Mouse (Mus musculus) forebrain, embryonic 12.5 days (tissue): ENCODE measurements around the gene Cyp2d34. TPM values are rescaled to one million over a fixed set of nuclear protein-coding genes. Genes with fewer than 3 reads are reported as not detected.

ENCODE experiments used
- ATAC-seq: fragments of 200-750 bp; cut with Nextera tagmentation; 2 replicates; pipeline ENCODE4 v1.8.0; 2017; ENCODE audit warnings: moderate TSS enrichment; ENCODE audit not compliant: low FRiP score
- H3K27ac ChIP-seq: fragments of 300-500 bp; sonication (generic); 2 replicates; pipeline ENCODE4 v1.5.1; 2016; ENCODE audit warnings: mild to moderate bottlenecking
- H3K27me3 ChIP-seq: fragments of 300-500 bp; sonication (generic); 2 replicates; pipeline ENCODE4 v1.6.1; 2016; ENCODE audit warnings: mild to moderate bottlenecking
- H3K36me3 ChIP-seq: fragments of 300-500 bp; sonication (generic); replicated peaks from 2 replicates; pipeline ENCODE4 v1.6.1; 2016; ENCODE audit warnings: mild to moderate bottlenecking
- H3K4me1 ChIP-seq: fragments of 300-500 bp; sonication (generic); 2 replicates; pipeline ENCODE4 v1.6.1; 2016
- H3K4me2 ChIP-seq: fragments of 300-500 bp; sonication (generic); 2 replicates; pipeline ENCODE4 v1.6.1; 2016; ENCODE audit warnings: mild to moderate bottlenecking, moderate library complexity
- H3K4me3 ChIP-seq: fragments of 300-500 bp; sonication (generic); replicated peaks from 2 replicates; pipeline ENCODE4 v1.5.1; 2016; ENCODE audit warnings: mild to moderate bottlenecking
- H3K9ac ChIP-seq: fragments of 300-500 bp; sonication (generic); 2 replicates; pipeline ENCODE4 v1.6.1; 2016; ENCODE audit warnings: mild to moderate bottlenecking
- H3K9me3 ChIP-seq: fragments of 300-500 bp; sonication (generic); 2 replicates; pipeline ENCODE4 v1.6.1; 2016
- WGBS: fragments of 180-500 bp; shearing (Covaris S2); methylation state at CpG from one replicate; pipeline ENCODE4 v1.1.7; 2016; 5-methylcytosine and 5-hydroxymethylcytosine counted together
- microRNA-seq: library from miRNA; unstranded; fragments of <30 nt; microRNA quantifications from one replicate; pipeline ENCODE4, GENCODE M21; 2017
- polyA plus RNA-seq: library from polyadenylated mRNA; unstranded; fragments of >200 nt; fragmentation: Nextera tagmentation; extraction: Ambion mirVana; gene quantifications from 2 replicates; pipeline ENCODE4 v1.2.1, GENCODE M21; 2016

Cyp2d34 gene
- polyA plus RNA-seq, 1 experiment from 2014 or later = not detected

- Histone ChIP-seq H3K4me2 (no peak overlapping the region), H3K4me3 (no peak overlapping the region), H3K4me1 (no peaks in the 10 kb centered on the region), H3K27ac (no peak overlapping the region), H3K9ac (no peak overlapping the region), H3K36me3 (no peaks in the 10 kb centered on the region), H3K27me3 (no peaks in the 10 kb centered on the region), H3K9me3 (no peaks in the 10 kb centered on the region)
- ATAC-seq = no peak
- 86% methylated on average over 9 of the region's 9 CpGs for WGBS
Measured at GRCm38 (mm10) chr15:82582621-82583020, 38.1 kb downstream of the Cyp2d34 start.

- Histone ChIP-seq H3K27me3 (no peaks in the 10 kb centered on the region), H3K4me2 (no peak overlapping the region), H3K4me3 (no peak overlapping the region), H3K9me3 (no peaks in the 10 kb centered on the region), H3K36me3 (no peaks in the 10 kb centered on the region), H3K4me1 (no peaks in the 10 kb centered on the region), H3K27ac (no peak overlapping the region), H3K9ac (no peak overlapping the region)
- WGBS = 78% methylated on average over 2 of the region's 2 CpGs
- ATAC-seq = no peak
Measured at GRCm38 (mm10) chr15:82579071-82579470, 41.7 kb downstream of the Cyp2d34 start.

GRCm38 (mm10) chr15:82572856-82573255, 47.9 kb downstream of the Cyp2d34 start:
- Histone ChIP-seq H3K27me3 (no peaks in the 10 kb centered on the region), H3K9ac (no peak overlapping the region), H3K4me2 (no peak overlapping the region), H3K4me3 (no peak overlapping the region), H3K27ac (no peak overlapping the region), H3K4me1 (no peaks in the 10 kb centered on the region), H3K36me3 (no peaks in the 10 kb centered on the region), H3K9me3 (no peaks in the 10 kb centered on the region)
- no peak for ATAC-seq
- WGBS = 87% methylated on average over 1 of the region's 1 CpGs

Small RNAs within 50 kb of the gene (microRNA-seq; reads per million reads assigned to microRNA genes)
- gene Gm27463 = not detected
- not detected for gene Gm27742

Other genes with a start within 250 kb of the Cyp2d34 start
- gene Cyp2d22, start 240.7 kb downstream of the Cyp2d34 start, polyA plus RNA-seq = 2.1 and 2.8 TPM in 2 replicates
- not detected in 2 replicates for gene Cyp2d11, start 226.9 kb downstream of the Cyp2d34 start, polyA plus RNA-seq
- gene Cyp2d10, start 213.8 kb downstream of the Cyp2d34 start, polyA plus RNA-seq = not detected in 2 replicates
- not detected in 2 replicates for gene Cyp2d9, start 187.5 kb downstream of the Cyp2d34 start, polyA plus RNA-seq
- not detected in 2 replicates for gene Cyp2d12, start 65.9 kb downstream of the Cyp2d34 start, polyA plus RNA-seq
- not detected in 2 replicates for gene Cyp2d40, start 143.2 kb upstream of the Cyp2d34 start, polyA plus RNA-seq
- gene Cyp2d26, start 173.3 kb upstream of the Cyp2d34 start, polyA plus RNA-seq = not detected in 2 replicates